ENCODE assay signal across 9 mouse cellular contexts in the genomic region with DNA sequence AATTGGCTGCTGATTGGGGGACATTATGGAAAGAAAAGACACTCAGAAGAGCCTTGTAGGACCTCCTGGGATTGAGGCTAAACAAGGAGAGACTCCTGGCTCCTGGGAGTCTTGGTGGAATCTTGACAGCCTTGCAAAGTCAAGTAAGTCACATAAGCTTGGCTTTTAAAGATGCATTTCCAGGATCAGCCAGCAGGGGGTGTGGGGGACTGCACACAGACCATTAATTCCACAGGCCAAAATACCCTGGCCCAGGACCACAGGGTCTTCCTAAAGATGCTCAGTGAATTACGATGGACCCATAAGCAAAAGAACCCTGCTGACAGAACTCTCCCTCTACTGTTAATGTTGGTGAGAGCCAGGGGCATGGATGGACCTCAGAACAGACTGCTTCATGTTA.
A peak's percentile ranks its signal among the peaks of the same experiment; 100 is the strongest.
DNase-seq lines count a peak whose midpoint lies in the region; TF ChIP-seq lines count a peak whose summit lies in the region.
"Had no signal": no experiment of that assay in that cellular context is flagged by ENCODE, and none has a peak within 500 bp of the region (broad histone marks: within the 10 kb centered on the region; RNA-seq: fewer than 3 reads in every experiment).

No protein-coding gene starts in this region.

- H3K36me3 ChIP-seq in heart, embryonic 10.5 days, result no peaks in the 10 kb centered on the region
- H3K36me3 ChIP-seq in limb, embryonic 10.5 days, result no peaks in the 10 kb centered on the region
- H3K36me3 ChIP-seq in spleen, adult 2 months (ENCODE audit: control insufficient read depth, insufficient read depth, low read length), result no peaks in the 10 kb centered on the region
- H3K36me3 ChIP-seq: embryonic facial prominence, embryonic 15.5 days had no signal

- H3K27me3 ChIP-seq in heart, embryonic 10.5 days (ENCODE audit: insufficient read depth, poor library complexity, severe bottlenecking), result peaks cover 13% of the 10 kb centered on the region
- H3K27me3 ChIP-seq in limb, embryonic 10.5 days (ENCODE audit: low read depth, poor library complexity, severe bottlenecking), result 0 out of 2 replicates have a peak, but pooled peaks cover 13% of the 10 kb centered on the region
- no peaks in the 10 kb centered on the region for H3K27me3 ChIP-seq in spleen, adult 2 months (ENCODE audit: control insufficient read depth, insufficient read depth, low read length)
- H3K27me3 ChIP-seq: embryonic facial prominence, embryonic 15.5 days had no signal

- 62% methylated on average over 1 of the region's 1 CpGs for WGBS in heart, embryonic 10.5 days
- 72% methylated on average over 1 of the region's 1 CpGs for WGBS in limb, embryonic 10.5 days
- WGBS in spleen, adult 2 months, result 47% methylated on average over 1 of the region's 1 CpGs

- peak; percentile 76 for DNase-seq in heart, postnatal 4 days
- no peak for DNase-seq in heart, embryonic 10.5 days (ENCODE audit: low spot score)
- peak; percentile 51 for DNase-seq in urinary bladder, postnatal 14 days (ENCODE audit: low spot score)
- no peak for DNase-seq in urinary bladder, postnatal 10 days (ENCODE audit: low spot score)
- peak; percentile 59 to 76 for DNase-seq in cerebellum, postnatal 25 days
- peak; percentile 82 for DNase-seq in limb, embryonic 10.5 days (ENCODE audit: low spot score)
- DNase-seq in spleen, adult 2 months (ENCODE audit: low read depth in 1 of 2, low spot score in 2 of 2), result peak; percentile 19 to 30
- DNase-seq in urinary bladder, postnatal 36 days (ENCODE audit: low spot score in 2 of 2), result no peak

- TF ChIP-seq CTCF in spleen, adult 2 months (IDR thresholded peaks at IDR 0.05; ENCODE audit: extremely low read depth, insufficient read depth, insufficient read length, insufficient replicate concordance), result peak; percentile 49; the same call in 1 of the 2 replicates

- TF ChIP-seq POLR2A in spleen, adult 2 months (IDR thresholded peaks at IDR 0.05; ENCODE audit: low read depth, low read length), result no peak

- H3K4me3 ChIP-seq in heart, embryonic 10.5 days, result no peak overlapping the region
- no peak overlapping the region for H3K4me3 ChIP-seq in limb, embryonic 10.5 days
- no peak overlapping the region for H3K4me3 ChIP-seq in spleen, adult 2 months (ENCODE audit: extremely low read depth, insufficient read depth, insufficient read length)
- H3K4me3 ChIP-seq: embryonic facial prominence, embryonic 15.5 days had no signal

- H3K27ac ChIP-seq in heart, embryonic 10.5 days, result no peak overlapping the region
- no peak overlapping the region for H3K27ac ChIP-seq in limb, embryonic 10.5 days
- no peak overlapping the region for H3K27ac ChIP-seq in spleen, adult 2 months (ENCODE audit: insufficient read depth, low read length)

- H3K4me1 ChIP-seq in heart, embryonic 10.5 days, result peaks cover 26% of the 10 kb centered on the region
- H3K4me1 ChIP-seq in limb, embryonic 10.5 days, result peaks cover 21% of the 10 kb centered on the region
- H3K4me1 ChIP-seq in spleen, adult 2 months (ENCODE audit: control insufficient read depth, insufficient read depth, insufficient read length), result no peaks in the 10 kb centered on the region; the same call in 1 of the 2 replicates

- no peaks in the 10 kb centered on the region for H3K9me3 ChIP-seq in heart, embryonic 10.5 days
- H3K9me3 ChIP-seq in limb, embryonic 10.5 days (replicated peaks), result no peaks in the 10 kb centered on the region
- H3K9me3 ChIP-seq: embryonic facial prominence, embryonic 15.5 days had no signal

Comparison
In these comparisons a context has a peak if more than half of its experiments do, and no peak if none do; other contexts are left out.
1. DNase-seq: peak in heart, postnatal 4 days (single experiment), urinary bladder, postnatal 14 days (single experiment), cerebellum, postnatal 25 days (2 of 2), limb, embryonic 10.5 days (single experiment) and spleen, adult 2 months (2 of 2); none in heart, embryonic 10.5 days (single experiment), urinary bladder, postnatal 10 days (single experiment) and urinary bladder, postnatal 36 days (0 of 2).